Mouse (Mus musculus) hindbrain, postnatal 0 days (tissue): Measurements from ENCODE around the gene Spsb1. TPM values are rescaled to one million over a fixed set of nuclear protein-coding genes. Genes with fewer than 3 reads are reported as not detected.
A peak's percentile ranks its signal among the peaks of the same experiment; 100 is the strongest.

Experiments
- ATAC-seq: fragments of 200-750 bp; cut with Nextera tagmentation; 2 replicates; pipeline ENCODE4 v1.8.0; 2017; ENCODE audit warnings: mild to moderate bottlenecking, moderate TSS enrichment, moderate library complexity
- DNase-seq: peaks from one replicate; pipeline ENCODE4 v3.0.0-alpha.2; 2015; ENCODE audit warnings: low spot score
- H3K27ac ChIP-seq: fragments of 300-500 bp; sonication (generic); 2 replicates; pipeline ENCODE4 v1.5.1; 2014; ENCODE audit warnings: mild to moderate bottlenecking
- H3K27me3 ChIP-seq: fragments of 300-500 bp; sonication (generic); 2 replicates; pipeline ENCODE4 v1.6.1; 2014; ENCODE audit warnings: low read length, mixed read lengths; ENCODE audit not compliant: insufficient read depth
- H3K36me3 ChIP-seq: fragments of 300-500 bp; sonication (generic); 2 replicates; pipeline ENCODE4 v1.6.1; 2014; ENCODE audit warnings: low read length, mixed read lengths; ENCODE audit not compliant: insufficient read depth
- H3K4me1 ChIP-seq: fragments of 300-500 bp; sonication (generic); 2 replicates; pipeline ENCODE4 v1.6.1; 2014; ENCODE audit warnings: antibody characterized with exemption, low read length, mixed read lengths; ENCODE audit not compliant: insufficient read depth
- H3K4me2 ChIP-seq: fragments of 300-500 bp; sonication (generic); 2 replicates; pipeline ENCODE4 v1.6.1; 2014; ENCODE audit warnings: low read depth, mild to moderate bottlenecking, low read length, moderate library complexity, mixed read lengths
- H3K4me3 ChIP-seq: fragments of 300-500 bp; sonication (generic); 2 replicates; pipeline ENCODE4 v1.5.1; 2014; ENCODE audit warnings: low read length
- H3K9ac ChIP-seq: fragments of 300-500 bp; sonication (generic); replicated peaks from 2 replicates; pipeline ENCODE4 v1.6.1; 2014; ENCODE audit warnings: mild to moderate bottlenecking, low read length, moderate library complexity, mixed read lengths
- H3K9me3 ChIP-seq: fragments of 300-500 bp; sonication (generic); 2 replicates; pipeline ENCODE4 v1.6.1; 2016; ENCODE audit warnings: low read length, mixed read lengths
- CTCF ChIP-seq: IDR thresholded peaks from 2 replicates; pipeline ENCODE4 v1.5.1; 2016; ENCODE audit warnings: antibody characterized with exemption, control low read depth, low read depth
- WGBS: fragments of 180-500 bp; shearing (Covaris S2); extraction: QIAGEN DNeasy Blood & Tissue Kit; methylation state at CpG from one replicate; pipeline ENCODE4 v1.1.7; 2014; 5-methylcytosine and 5-hydroxymethylcytosine counted together
- polyA plus RNA-seq: library from polyadenylated mRNA; unstranded; fragments of >200 nt; fragmentation: Nextera tagmentation; extraction: Ambion mirVana; gene quantifications from 2 replicates; pipeline ENCODE4 v1.2.1, GENCODE M21; 2015
- total RNA-seq: library from RNA; depleted of rRNA; stranded (reverse); fragments of >200 nt; gene quantifications from 2 replicates; pipeline ENCODE4 v1.2.3, GENCODE M21; 2014

The Spsb1 gene
- total and polyA plus RNA-seq, 2 experiments from 2014 or later, result 9.2 to 13.7 TPM

DNA sequence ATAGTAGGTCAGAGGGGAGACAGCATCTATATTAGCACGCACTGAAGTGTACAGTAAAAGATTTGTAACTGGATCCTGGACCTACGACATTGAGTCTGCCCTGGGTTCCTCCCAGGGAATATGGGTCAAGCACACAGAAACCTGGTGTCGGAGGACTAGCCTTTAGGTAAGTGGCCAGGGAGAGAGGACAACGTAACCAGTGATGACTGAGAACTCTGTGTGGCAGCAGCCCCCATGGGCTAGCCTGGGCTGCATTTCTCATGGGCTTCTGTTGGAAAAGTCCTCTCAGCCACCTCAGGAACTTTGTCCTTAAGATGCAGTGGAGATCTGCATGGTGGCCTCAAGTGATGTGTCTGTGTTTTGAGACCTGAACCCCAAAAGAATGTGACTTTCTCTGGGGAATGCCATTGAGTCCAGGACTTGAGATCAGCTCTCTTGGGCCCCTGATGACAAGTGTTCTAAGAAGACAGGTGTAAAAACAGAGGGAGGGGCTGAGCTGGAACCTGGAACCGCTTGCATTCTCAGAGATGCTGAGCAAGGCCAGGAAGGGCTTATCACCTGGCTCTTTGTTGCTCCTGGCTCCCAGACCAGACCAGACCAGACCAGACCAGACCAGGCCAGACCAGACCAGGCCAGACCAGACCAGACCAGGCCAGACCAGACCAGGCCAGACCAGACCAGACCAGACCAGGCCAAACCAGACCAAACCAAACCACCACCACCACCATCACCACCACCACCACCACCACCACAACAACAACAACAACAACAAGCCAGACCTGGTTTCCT lies 63.5 kb downstream of the Spsb1 start:
- H3K4me1 ChIP-seq, result peaks cover 19% of the 10 kb centered on the region; the same call in 1 of the 2 replicates
- no peak for DNase-seq
- ATAC-seq, result no peak

GRCm38 (mm10) chr4:149890551-149890950 lies 64.3 kb downstream of the Spsb1 start:
- no peak for TF ChIP-seq CTCF
- Histone ChIP-seq H3K27me3 (no peaks in the 10 kb centered on the region), H3K4me1 (peaks cover 19% of the 10 kb centered on the region; the same call in 1 of the 2 replicates), H3K9ac (no peak overlapping the region), H3K27ac (peak overlapping the region; percentile 70), H3K9me3 (no peaks in the 10 kb centered on the region), H3K4me3 (no peak overlapping the region), H3K36me3 (no peaks in the 10 kb centered on the region), H3K4me2 (no peak overlapping the region)
- DNase-seq (no peak), ATAC-seq (no peak)
- WGBS, result 39% methylated on average over 8 of the region's 8 CpGs

More for the DNA sequence above, 63.5 kb downstream of the Spsb1 start:
- 95% methylated on average over 5 of the region's 5 CpGs for WGBS
- Histone ChIP-seq H3K9ac (no peak overlapping the region), H3K4me2 (no peak overlapping the region), H3K27me3 (no peaks in the 10 kb centered on the region), H3K27ac (no peak overlapping the region), H3K9me3 (no peaks in the 10 kb centered on the region), H3K4me3 (no peak overlapping the region), H3K36me3 (no peaks in the 10 kb centered on the region)
- TF ChIP-seq CTCF, result no peak

DNA sequence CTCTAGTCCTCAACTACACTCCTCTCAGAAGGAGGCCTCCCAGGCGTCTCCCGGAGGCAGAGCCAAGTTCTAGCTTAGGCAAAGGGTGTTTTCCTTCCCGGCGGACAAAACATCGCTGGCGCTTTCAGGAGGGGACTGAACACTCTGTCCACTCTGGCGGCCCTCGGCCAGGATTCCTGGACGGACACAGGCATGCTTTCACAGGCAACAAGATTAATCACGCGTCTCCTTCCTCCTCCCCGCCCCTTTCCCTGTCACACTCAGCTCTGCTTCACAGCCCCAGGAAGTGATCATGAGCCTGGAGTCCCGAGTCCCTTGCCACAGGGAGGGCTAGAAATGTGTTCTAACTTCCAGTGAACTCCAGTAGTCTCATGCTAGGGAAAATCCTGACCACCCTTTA lies 65.0 kb downstream of the Spsb1 start:
- Histone ChIP-seq H3K4me3 (no peak overlapping the region), H3K9ac (no peak overlapping the region), H3K9me3 (no peaks in the 10 kb centered on the region), H3K4me2 (no peak overlapping the region), H3K4me1 (peaks cover 19% of the 10 kb centered on the region; the same call in 1 of the 2 replicates), H3K27me3 (no peaks in the 10 kb centered on the region), H3K27ac (peak overlapping the region; percentile 70), H3K36me3 (no peaks in the 10 kb centered on the region)
- 25% methylated on average over 13 of the region's 13 CpGs for WGBS
- DNase-seq (peak; percentile 71), ATAC-seq (peak; percentile 73)
- TF ChIP-seq CTCF, result no peak

- no peak for ATAC-seq
- Histone ChIP-seq H3K36me3 (no peaks in the 10 kb centered on the region), H3K9me3 (no peaks in the 10 kb centered on the region), H3K4me2 (no peak overlapping the region), H3K9ac (no peak overlapping the region), H3K27ac (no peak overlapping the region; the same call in 1 of the 2 replicates), H3K4me1 (peaks cover 13% of the 10 kb centered on the region; the same call in 1 of the 2 replicates), H3K4me3 (no peak overlapping the region), H3K27me3 (no peaks in the 10 kb centered on the region)
- DNase-seq, result no peak
- TF ChIP-seq CTCF, result no peak
- 83% methylated on average over 20 of the region's 20 CpGs for WGBS
Observed at GRCm38 (mm10) chr4:149888736-149889470, 65.9 kb downstream of the Spsb1 start.

GRCm38 (mm10) chr4:149888156-149888555 lies 66.7 kb downstream of the Spsb1 start:
- DNase-seq (no peak), ATAC-seq (no peak)
- no peak overlapping the region for H3K4me2 ChIP-seq

GRCm38 (mm10) chr4:149886298-149887271 lies 68.3 kb downstream of the Spsb1 start:
- no peak for DNase-seq
- Histone ChIP-seq H3K4me2 (no peak overlapping the region), H3K9ac (no peak overlapping the region), H3K4me1 (0 out of 2 replicates have a peak, but pooled peaks cover 7% of the 10 kb centered on the region), H3K27me3 (no peaks in the 10 kb centered on the region), H3K36me3 (no peaks in the 10 kb centered on the region), H3K9me3 (no peaks in the 10 kb centered on the region), H3K4me3 (no peak overlapping the region), H3K27ac (no peak overlapping the region)
- WGBS, result 65% methylated on average over 18 of the region's 18 CpGs
- no peak for TF ChIP-seq CTCF
- no peak for ATAC-seq

More at GRCm38 (mm10) chr4:149888156-149888555, 66.7 kb downstream of the Spsb1 start:
- Histone ChIP-seq H3K9me3 (no peaks in the 10 kb centered on the region), H3K4me1 (peaks cover 7% of the 10 kb centered on the region; the same call in 1 of the 2 replicates), H3K27ac (no peak overlapping the region), H3K27me3 (no peaks in the 10 kb centered on the region), H3K36me3 (no peaks in the 10 kb centered on the region), H3K9ac (no peak overlapping the region), H3K4me3 (no peak overlapping the region)
- no peak for TF ChIP-seq CTCF
- WGBS, result 72% methylated on average over 5 of the region's 5 CpGs
